Mouse (Mus musculus): ENCODE results near the gene Mc3r.

- TF ChIP-seq CHD1 (IDR thresholded peaks at IDR 0.05; ENCODE audit: low read depth, low read length), result no peak
- TF ChIP-seq UBTF (IDR thresholded peaks at IDR 0.05; ENCODE audit: low read depth, low read length), result no peak
- TF ChIP-seq ELF1 (IDR thresholded peaks at IDR 0.05; ENCODE audit: low read depth, low read length), result no peak
- no peak for TF ChIP-seq GABPA (IDR thresholded peaks at IDR 0.05; ENCODE audit: insufficient replicate concordance, low read depth, low read length)
- TF ChIP-seq POLR2A (IDR thresholded peaks at IDR 0.05; ENCODE audit: low read depth, low read length), result no peak
- TF ChIP-seq CTCF (conservative IDR thresholded peaks at IDR 0.05 in 1 of 2, IDR thresholded peaks at IDR 0.05 in 1 of 2; ENCODE audit: low read depth in 2 of 2, low read length in 2 of 2), result no peak
These were observed 49.8 kb downstream of the Mc3r start for GRCm38 (mm10) chr2:172298083-172298482.
